Mouse (Mus musculus) small intestine, adult 2 months (tissue): ENCODE data around the gene Pabpc4.

Source experiments
- CTCF ChIP-seq: fragments of 200-500 bp; IDR thresholded peaks from 2 replicates; pipeline ENCODE4 v1.5.1; 2012; ENCODE audit warnings: low read depth, mild to moderate bottlenecking, control low read depth, inconsistent platforms, low read length, moderate library complexity, mixed read lengths; ENCODE audit not compliant: insufficient replicate concordance, insufficient read length; ENCODE audit errors: extremely low read depth
- POLR2A ChIP-seq: fragments of 200-500 bp; IDR thresholded peaks from 2 replicates; pipeline ENCODE4 v1.6.1; 2012; ENCODE audit warnings: low read depth, mild to moderate bottlenecking, control low read depth, inconsistent platforms, low read length, moderate library complexity

DNA sequence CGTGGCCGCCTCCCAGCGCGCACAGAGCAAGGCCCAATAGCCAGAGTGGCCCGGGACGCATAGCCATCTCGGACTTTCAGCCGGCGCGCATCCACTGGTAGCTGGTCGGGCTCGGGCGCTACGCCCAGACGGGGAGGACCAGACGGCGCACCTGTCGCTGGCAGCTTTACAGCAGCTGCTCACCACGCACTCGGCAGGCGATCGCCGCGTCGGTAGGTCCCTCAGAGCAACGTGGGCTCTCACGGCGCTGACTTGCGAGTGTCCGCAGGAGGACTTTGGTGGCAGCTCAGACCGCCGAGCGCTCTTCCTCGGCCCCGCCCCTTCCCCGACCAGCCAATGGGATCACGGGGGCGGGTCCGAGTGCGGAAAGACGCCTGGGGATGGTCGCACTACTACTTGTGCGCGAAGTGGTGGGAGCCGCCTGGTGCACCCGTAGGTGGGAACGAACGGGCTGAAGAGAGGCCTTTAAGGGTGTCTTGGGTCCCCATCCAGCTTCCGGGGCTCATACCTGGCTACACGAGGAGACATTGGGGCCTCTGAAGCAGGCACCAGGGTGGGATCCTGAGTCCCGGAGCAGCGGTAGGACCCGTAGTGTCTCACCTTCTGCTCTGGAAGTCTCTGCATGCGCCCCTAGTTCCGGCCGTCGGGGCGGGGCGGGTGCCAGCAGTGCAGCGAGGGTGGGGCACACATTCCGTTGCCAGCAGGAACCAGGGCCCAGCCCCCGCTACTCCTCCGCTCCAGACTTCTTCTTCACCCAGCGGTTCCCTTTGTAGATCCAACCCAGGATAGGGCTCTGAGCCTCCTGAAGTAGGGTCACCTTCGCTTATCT is 80.7 kb downstream of the Pabpc4 start, which contains the start of gene Bmp8a:
- TF ChIP-seq POLR2A: no peak; the same call in 1 of the 2 replicates
- no peak for TF ChIP-seq CTCF
